Mouse (Mus musculus): Measurements from ENCODE around the gene Gtdc1.

Gene Gtdc1

GRCm38 (mm10) chr2:44923056-44923883, 4.2 kb downstream of the Gtdc1 start:
- DNase-seq = no peak

GRCm38 (mm10) chr2:44922500-44922899, 5.0 kb downstream of the Gtdc1 start:
- no peak for DNase-seq

GRCm38 (mm10) chr2:44920471-44920870, 7.0 kb downstream of the Gtdc1 start:
- DNase-seq = no peak

GRCm38 (mm10) chr2:44919326-44919725, 8.1 kb downstream of the Gtdc1 start:
- no peak for DNase-seq

- no peak for DNase-seq
Measured at GRCm38 (mm10) chr2:44918737-44919136, 8.7 kb downstream of the Gtdc1 start.

- no peak for DNase-seq
Measured at GRCm38 (mm10) chr2:44916286-44916685, 11.2 kb downstream of the Gtdc1 start.

- no peak for DNase-seq
Measured at GRCm38 (mm10) chr2:44897801-44898200, 29.7 kb downstream of the Gtdc1 start.

GRCm38 (mm10) chr2:44873718-44874117, 53.7 kb downstream of the Gtdc1 start:
- no peak for DNase-seq

GRCm38 (mm10) chr2:44864726-44865125, 62.7 kb downstream of the Gtdc1 start:
- no peak for DNase-seq

GRCm38 (mm10) chr2:44854475-44854874, 73.0 kb downstream of the Gtdc1 start:
- no peak for DNase-seq

- no peak for DNase-seq
Measured at GRCm38 (mm10) chr2:44849666-44850065, 77.8 kb downstream of the Gtdc1 start.

GRCm38 (mm10) chr2:44848156-44848555, 79.3 kb downstream of the Gtdc1 start:
- DNase-seq = no peak

- DNase-seq = no peak
Measured at GRCm38 (mm10) chr2:44845424-44845823, 82.0 kb downstream of the Gtdc1 start.

- no peak for DNase-seq
Measured at GRCm38 (mm10) chr2:44829753-44830152, 97.7 kb downstream of the Gtdc1 start.

- DNase-seq = no peak
Measured at GRCm38 (mm10) chr2:44829346-44829745, 98.1 kb downstream of the Gtdc1 start.

- DNase-seq = no peak
Measured at GRCm38 (mm10) chr2:44826609-44827008, 100.8 kb downstream of the Gtdc1 start.

- no peak for DNase-seq
Measured at GRCm38 (mm10) chr2:44817787-44818186, 109.7 kb downstream of the Gtdc1 start.

GRCm38 (mm10) chr2:44813729-44814128, 113.7 kb downstream of the Gtdc1 start:
- DNase-seq = no peak

GRCm38 (mm10) chr2:44804497-44804896, 123.0 kb downstream of the Gtdc1 start:
- no peak for DNase-seq

GRCm38 (mm10) chr2:44801361-44801760, 126.1 kb downstream of the Gtdc1 start:
- no peak for DNase-seq

- no peak for DNase-seq
Measured at GRCm38 (mm10) chr2:44791840-44792239, 135.6 kb downstream of the Gtdc1 start.

- DNase-seq = no peak
Measured at GRCm38 (mm10) chr2:44791134-44791533, 136.3 kb downstream of the Gtdc1 start.

GRCm38 (mm10) chr2:44782746-44783145, 144.7 kb downstream of the Gtdc1 start:
- no peak for DNase-seq

- DNase-seq = no peak
Measured at GRCm38 (mm10) chr2:44780961-44781360, 146.5 kb downstream of the Gtdc1 start.

GRCm38 (mm10) chr2:44763898-44764297, 163.6 kb downstream of the Gtdc1 start:
- no peak for DNase-seq
